Mouse (Mus musculus): ENCODE measurements at regions not wholly inside any gene's neighbourhood (a gene's known extent, or its start where the extent isn't known, plus 50 kb on each side); places are given as distances from the start of the nearest gene placed in this dataset.

- no peak for TF ChIP-seq CTCF (IDR thresholded peaks at IDR 0.05; ENCODE audit: low read depth, low read length)
- TF ChIP-seq GATA1 (IDR thresholded peaks at IDR 0.05; ENCODE audit: borderline replicate concordance, low read length): no peak
- TF ChIP-seq POLR2AphosphoS5 (IDR thresholded peaks at IDR 0.05; ENCODE audit: insufficient replicate concordance, low read depth, low read length): no peak
Measured at GRCm38 (mm10) chr2:48445898-48446604, 367.9 kb upstream of the Acvr2a start.
